Mouse (Mus musculus) lung, adult 18-20 months (tissue): Measurements from ENCODE around the gene Agt.
A peak's percentile ranks its signal among the peaks of the same experiment; 100 is the strongest.

Source experiments
- DNase-seq, 2 experiments: peaks; one replicate each; pipeline ENCODE4 v3.0.0; 2022; ENCODE audit warnings: mixed read lengths in 2 of 2

The Agt gene

GRCm38 (mm10) chr8:124551011-124551661 lies 18.4 kb downstream of the Agt start:
- no peak for DNase-seq

- DNase-seq = no peak
Measured at GRCm38 (mm10) chr8:124548187-124548586, 21.3 kb downstream of the Agt start.

- no peak for DNase-seq
Measured at GRCm38 (mm10) chr8:124547269-124547668, 22.2 kb downstream of the Agt start.

- DNase-seq = no peak
Measured at GRCm38 (mm10) chr8:124546815-124547214, 22.7 kb downstream of the Agt start.

GRCm38 (mm10) chr8:124546371-124546770 lies 23.1 kb downstream of the Agt start:
- no peak for DNase-seq

- DNase-seq = no peak
Measured at GRCm38 (mm10) chr8:124543272-124543671, 26.2 kb downstream of the Agt start.

GRCm38 (mm10) chr8:124542001-124542400 lies 27.5 kb downstream of the Agt start:
- no peak for DNase-seq

- DNase-seq = no peak
Measured at GRCm38 (mm10) chr8:124540906-124541305, 28.6 kb downstream of the Agt start.

GRCm38 (mm10) chr8:124535451-124535850 lies 34.1 kb downstream of the Agt start:
- DNase-seq = no peak

GRCm38 (mm10) chr8:124532626-124533025 lies 36.9 kb downstream of the Agt start:
- DNase-seq = no peak

- no peak for DNase-seq
Measured at GRCm38 (mm10) chr8:124530996-124531395, 38.5 kb downstream of the Agt start.

- no peak for DNase-seq
Measured at GRCm38 (mm10) chr8:124530556-124530955, 39.0 kb downstream of the Agt start.

- DNase-seq = no peak
Measured at GRCm38 (mm10) chr8:124530076-124530475, 39.4 kb downstream of the Agt start.

GRCm38 (mm10) chr8:124526261-124526660 lies 43.2 kb downstream of the Agt start:
- DNase-seq = peak; percentile 51 to 70

GRCm38 (mm10) chr8:124521946-124522345 lies 47.6 kb downstream of the Agt start:
- DNase-seq = no peak

- DNase-seq = peak; percentile 88 to 92
Measured at GRCm38 (mm10) chr8:124520249-124521080, 49.0 kb downstream of the Agt start, which contains the start of gene Cog2. Cog2 (plus strand) TSS chr8:124520767.

GRCm38 (mm10) chr8:124517142-124517541 lies 52.4 kb downstream of the Agt start:
- DNase-seq = no peak

GRCm38 (mm10) chr8:124516525-124516924 lies 53.0 kb downstream of the Agt start:
- no peak for DNase-seq

GRCm38 (mm10) chr8:124516039-124516438 lies 53.5 kb downstream of the Agt start:
- DNase-seq = no peak

GRCm38 (mm10) chr8:124509156-124509555 lies 60.4 kb downstream of the Agt start:
- no peak for DNase-seq

GRCm38 (mm10) chr8:124508321-124508695 lies 61.2 kb downstream of the Agt start:
- DNase-seq = no peak

- DNase-seq = no peak
Measured at GRCm38 (mm10) chr8:124507572-124508320, 61.8 kb downstream of the Agt start.
